Mouse (Mus musculus) liver, adult (tissue): ENCODE data around the gene Methig1.
"Not testable (repeated sequence)": the region's sequence is repeated elsewhere in the genome, so short reads cannot be mapped to it uniquely, and the experiment has no call there.

Experiments
- GATA4 ChIP-seq: IDR thresholded peaks from 2 replicates; pipeline ENCODE4 v1.6.1; 2014; ENCODE audit warnings: mild to moderate bottlenecking, low read length; ENCODE audit not compliant: insufficient replicate concordance

The Methig1 gene

GRCm38 (mm10) chr15:100421059-100421757 lies 68.3 kb downstream of the Methig1 start:
- no peak for TF ChIP-seq GATA4

DNA sequence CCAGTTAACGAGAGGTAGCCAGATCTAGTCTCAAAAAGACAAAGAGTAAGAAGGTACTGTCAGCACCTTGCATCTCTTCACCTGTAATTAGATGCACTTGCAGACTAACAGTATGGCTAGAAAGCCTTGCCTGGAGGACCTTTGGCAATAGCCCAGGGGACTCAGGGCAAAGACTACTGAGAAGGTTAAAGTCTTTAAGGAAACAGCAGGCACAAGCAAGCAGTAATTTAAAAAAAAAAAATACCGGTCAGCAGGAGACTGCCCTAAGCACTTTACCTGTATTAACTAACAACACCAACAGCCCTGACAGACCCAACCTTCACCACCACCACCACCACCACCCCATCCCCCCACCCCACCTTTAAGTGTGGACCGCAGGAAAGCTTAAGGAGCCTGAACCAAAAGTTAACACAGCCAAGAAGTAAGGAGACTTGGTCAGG lies 68.8 kb downstream of the Methig1 start, which contains the start of gene Gm5475:
TSS of gene Gm5475 (plus strand) at position 390 of the 440 bp plus-strand sequence.
- TF ChIP-seq GATA4: not testable (repeated sequence)

GRCm38 (mm10) chr15:100422476-100422875 lies 69.5 kb downstream of the Methig1 start:
- no peak for TF ChIP-seq GATA4

GRCm38 (mm10) chr15:100422899-100423860 lies 70.2 kb downstream of the Methig1 start:
- no peak; the same call in 1 of the 2 replicates for TF ChIP-seq GATA4

GRCm38 (mm10) chr15:100423916-100424315 lies 71.0 kb downstream of the Methig1 start:
- no peak for TF ChIP-seq GATA4

DNA sequence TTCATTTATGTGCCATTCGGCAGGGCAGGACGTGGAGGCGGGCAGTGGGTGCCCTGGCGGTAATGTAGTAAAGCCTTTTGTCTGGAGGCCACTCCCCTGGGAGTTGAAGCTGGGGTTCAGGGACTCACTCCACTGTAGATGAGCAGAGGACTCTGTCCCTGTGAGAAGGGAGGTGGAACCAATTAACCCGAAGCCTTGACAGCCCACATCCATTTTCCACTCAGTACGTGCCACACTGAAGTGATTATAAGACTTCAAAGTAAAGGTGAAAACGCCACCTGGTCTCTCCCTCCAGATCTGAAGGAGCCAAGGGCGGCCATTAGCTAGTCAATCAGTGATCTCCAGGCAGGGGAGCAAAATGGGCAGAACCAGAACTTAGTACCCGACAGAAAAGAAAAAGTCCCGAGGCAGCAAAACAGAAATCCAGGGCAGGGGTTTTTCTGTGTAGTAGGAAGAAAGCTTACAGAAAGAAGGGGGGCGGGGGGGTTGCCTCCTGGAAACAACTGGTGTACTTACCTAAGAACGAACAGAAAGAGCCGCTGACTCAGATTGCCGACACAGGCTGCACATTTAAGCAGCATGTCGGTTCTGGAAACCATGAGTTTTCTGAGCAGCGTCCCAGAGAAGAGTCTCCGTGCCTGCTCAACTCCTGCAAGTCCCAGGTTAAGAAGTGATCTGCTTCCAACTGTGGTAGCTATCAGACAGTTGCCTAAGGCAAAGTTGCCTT lies 71.6 kb downstream of the Methig1 start, which contains the start of gene Slc11a2:
TSS of gene Slc11a2 (minus strand) at position 677 of the 727 bp plus-strand sequence.
- no peak for TF ChIP-seq GATA4

DNA sequence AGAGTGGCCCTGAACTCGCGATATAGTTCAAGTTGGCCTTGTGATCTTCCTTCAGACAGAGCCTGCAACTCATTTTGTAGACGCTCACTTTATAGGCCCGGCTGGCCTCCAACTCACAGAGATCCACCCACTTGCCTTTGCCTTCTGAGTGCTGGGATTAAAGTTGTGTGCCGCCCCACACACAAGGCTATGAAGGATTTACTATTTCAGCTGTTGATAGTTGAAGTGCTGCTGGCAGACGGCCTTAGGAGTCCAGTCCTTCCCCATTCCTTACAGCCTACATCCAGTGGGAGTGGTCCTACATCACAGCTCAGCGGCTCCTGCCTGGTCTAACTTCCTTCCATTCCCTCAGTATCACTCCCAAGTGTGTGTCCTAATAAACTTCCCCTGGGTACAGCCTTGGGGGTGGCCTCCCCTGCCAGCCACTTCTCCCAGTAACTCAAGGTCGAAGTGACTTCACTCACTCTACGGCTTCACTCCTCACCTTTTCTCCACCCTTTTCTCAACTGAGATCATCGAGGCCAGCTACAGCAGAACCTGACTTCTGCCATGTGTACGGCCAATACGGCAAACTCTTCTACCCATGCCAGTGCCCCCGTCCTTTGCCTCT lies 75.5 kb downstream of the Methig1 start:
- no peak for TF ChIP-seq GATA4

- no peak for TF ChIP-seq GATA4
Measured at GRCm38 (mm10) chr15:100429959-100430565, 77.1 kb downstream of the Methig1 start.

DNA sequence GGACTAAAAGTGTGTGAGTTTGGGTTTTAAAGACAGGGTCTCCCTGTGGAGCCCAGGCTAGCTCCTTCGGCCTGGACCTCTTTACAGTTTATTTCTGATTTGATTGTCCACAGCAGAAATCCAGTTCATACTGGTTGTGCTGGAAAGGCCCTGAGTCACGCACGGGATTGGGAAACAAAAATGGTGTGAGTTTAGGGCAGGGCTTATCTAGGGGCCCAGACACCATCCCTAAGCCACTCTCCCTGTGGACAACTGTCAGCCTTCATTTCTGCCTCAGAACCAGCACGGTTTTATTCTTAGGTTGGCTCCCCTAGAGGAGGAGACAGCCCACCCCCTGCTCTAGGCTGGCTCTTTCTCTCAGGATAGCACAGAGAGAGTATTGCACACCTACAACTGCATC lies 80.3 kb downstream of the Methig1 start:
- no peak for TF ChIP-seq GATA4
